Mouse (Mus musculus): ENCODE results near the gene Dusp11.

- no peak for TF ChIP-seq POLR2A (IDR thresholded peaks at IDR 0.05; ENCODE audit: insufficient read depth, low read depth, low read length)
- no peak for TF ChIP-seq CTCF (IDR thresholded peaks at IDR 0.05)
Observed at GRCm38 (mm10) chr6:85923643-85924042, 37.8 kb downstream of the Dusp11 start.
